Mouse (Mus musculus): ENCODE data around the gene Fbxo41. TPM values are rescaled to one million over a fixed set of nuclear protein-coding genes. Genes with fewer than 3 reads are reported as not detected.

Gene Fbxo41
- total RNA-seq (2021), result under 1 TPM; 0.40 to 0.53 TPM
- long read RNA-seq, experiment 1, result 0 reads
- long read RNA-seq, experiment 2, result 0 reads

DNA sequence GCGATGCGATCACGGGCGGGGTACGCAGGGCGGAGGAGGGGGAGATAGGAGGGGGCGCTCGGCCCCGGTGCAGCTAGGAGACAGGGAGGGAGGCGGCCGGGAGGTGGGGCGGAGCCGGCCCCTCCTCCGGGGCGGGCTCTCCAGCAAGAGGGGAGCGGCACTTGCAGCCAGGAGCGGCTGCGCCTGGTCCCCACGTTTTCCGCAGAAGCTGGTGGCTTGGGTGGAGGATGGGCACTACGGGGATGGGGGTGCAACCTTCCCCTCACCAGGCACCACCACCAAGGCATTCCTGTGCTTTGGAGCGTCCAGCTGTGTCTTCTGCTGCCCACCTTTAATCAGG is at the start of gene Fbxo41:
Gene Fbxo41 (minus strand): TSS at position 84 of the 340 bp plus-strand sequence.
- peak; percentile 55 to 63 for DNase-seq

DNA sequence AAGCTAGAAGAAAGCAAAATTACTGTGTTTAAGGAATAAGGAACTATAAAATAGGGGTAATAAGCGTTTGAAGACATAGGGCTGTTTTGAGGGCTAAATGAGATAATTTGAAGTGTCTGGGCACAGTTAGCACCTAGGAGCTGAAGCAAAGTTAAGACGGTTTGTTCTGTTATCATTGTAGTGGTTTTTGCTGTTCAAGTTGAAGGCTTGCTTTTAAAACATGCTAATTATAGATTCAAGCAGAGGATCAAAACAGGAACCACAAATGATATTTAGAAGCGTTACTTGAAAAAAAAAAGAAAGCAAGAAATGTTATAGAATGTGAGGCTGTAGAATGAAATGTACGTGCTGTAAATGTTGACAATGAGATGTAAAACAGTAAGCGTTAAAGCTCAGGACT is 44.8 kb upstream of the Fbxo41 start:
- DNase-seq, result no peak

DNA sequence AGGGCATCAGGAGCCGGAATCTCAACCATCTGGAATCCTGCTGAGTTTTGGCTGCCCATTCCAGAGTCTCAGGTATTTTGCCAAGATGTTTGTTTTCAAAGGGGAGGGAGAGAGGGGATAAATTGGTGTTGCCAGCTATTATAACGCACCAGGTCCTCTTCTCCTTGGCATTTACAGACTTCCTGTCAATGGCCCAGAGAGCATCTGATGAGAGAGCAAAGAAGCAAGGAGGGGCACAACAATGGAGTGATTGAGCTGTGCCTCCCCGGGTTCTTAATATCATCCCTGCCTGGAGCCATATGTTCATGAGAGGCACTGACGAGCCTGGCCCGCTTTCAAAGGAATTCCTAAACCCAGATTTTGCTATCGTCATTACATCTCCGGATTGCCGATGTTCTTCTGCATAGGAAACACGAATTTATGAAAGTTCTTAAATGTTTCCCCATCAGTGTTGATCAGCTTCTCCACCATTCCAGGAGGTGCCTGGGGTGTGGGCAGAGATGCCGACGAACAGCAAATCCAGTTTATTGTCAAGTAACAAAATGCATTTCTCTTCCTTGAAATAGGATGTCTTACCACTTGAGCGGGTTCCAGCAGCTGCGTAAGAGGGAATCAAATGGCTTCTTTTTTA is 41.6 kb upstream of the Fbxo41 start:
- peak in 1 of 2 experiments; percentile 1 for DNase-seq

DNA sequence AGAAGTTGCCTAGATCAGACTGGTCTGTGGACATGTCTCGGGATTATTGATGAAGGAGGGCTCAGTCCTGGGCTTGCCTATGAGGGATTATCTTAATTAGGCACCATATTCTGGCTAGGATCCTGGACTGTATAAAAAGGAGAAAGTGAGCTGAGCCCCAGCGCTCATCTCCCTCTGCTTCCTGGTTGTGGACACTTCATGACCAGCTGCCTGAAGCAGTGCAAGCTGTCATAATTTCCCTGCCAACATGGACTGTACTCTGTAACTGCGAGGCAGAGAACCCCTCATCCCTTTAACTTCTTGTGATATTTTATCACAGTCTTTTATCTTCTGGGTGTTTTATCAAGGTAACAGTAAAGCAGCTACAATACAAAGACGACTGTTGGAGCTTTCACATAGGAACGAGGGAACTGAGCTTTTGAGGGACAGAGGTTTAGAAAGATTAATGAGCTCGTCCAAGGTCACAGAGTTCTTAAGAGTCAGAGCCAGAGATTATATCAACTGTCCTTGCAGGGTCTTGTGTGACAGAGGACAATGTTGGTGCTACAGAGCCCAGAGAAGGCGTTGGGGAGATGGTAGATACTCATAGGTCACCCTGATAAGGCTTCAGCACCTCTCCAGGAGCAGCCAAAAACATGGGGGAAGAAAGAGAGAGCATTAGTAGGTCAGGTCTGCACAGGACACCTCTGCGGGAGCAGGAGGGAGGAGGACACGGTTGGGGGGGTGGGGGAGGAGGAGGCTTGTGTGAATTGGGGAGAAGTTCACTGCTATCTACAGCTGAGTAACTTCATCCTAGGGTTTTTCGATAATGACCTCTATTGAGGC is 40.8 kb upstream of the Fbxo41 start:
- no peak for DNase-seq

DNA sequence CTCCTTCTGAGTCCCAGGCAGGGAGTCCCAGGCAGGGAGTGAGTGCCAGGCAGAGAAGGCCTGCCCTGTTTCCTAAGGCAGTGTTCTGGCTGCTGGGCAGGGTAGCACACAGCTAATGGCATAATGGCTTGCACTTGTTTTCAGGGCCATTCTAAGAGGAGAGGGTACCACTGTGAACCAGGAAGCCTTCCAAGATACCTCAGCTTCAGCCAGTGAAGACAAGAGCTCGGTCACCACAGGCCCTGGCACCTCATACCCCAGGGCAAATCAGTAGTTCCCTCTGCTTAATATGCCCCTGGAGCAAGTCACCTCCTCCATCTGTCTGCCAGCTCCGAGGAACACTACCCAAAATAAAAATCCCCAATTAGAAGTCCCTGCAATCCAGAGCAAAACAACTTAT is 20.0 kb upstream of the Fbxo41 start:
- DNase-seq, result no peak

DNA sequence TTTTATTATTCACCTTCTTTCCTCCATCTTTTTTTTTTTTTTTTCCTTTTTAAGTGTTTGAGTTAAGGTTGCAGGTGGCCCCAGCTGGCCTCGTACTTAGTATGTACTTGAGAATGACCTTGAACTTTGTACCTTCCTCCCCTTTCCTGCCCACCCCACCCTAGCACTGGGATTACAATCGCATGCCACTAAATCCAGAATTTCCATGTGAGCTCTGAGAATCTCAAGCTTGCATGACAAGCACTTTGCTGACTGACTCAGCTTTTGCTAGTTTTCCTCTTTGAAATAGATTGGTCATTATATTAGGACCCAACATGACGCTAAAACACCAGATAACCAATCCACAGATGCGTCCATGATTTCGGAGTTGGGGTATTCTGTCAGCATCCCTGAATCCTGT is 19.2 kb upstream of the Fbxo41 start:
- DNase-seq, result no peak

DNA sequence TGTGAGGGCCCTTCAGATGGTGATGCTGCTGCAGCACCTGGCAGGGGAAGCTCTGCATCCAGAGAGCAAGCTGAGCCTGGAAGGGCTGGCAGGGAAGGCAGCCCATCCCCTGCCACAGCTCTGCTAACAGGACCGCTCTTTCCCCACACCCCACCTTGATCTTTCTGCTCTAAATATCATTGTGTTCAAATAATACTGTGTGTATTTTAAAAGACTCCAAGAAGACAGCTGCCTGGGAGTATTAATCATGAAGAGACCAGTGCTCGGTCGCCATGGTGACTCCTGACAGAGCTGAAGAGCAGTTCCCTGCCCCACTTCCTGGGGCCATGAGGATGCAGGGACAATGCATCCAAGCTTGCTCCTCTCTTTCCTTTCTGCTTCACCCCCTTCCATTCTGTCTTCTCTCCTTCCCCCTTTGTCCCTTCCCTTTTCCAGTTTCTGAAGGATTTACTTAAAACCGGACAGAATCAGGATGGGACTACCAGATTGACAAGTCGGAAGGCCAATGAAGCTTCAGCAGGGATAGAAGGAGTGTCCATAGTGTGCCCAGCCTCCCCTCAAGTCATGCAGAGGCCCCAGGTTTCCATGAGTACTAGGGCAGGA is 15.4 kb upstream of the Fbxo41 start:
- DNase-seq, result no peak

DNA sequence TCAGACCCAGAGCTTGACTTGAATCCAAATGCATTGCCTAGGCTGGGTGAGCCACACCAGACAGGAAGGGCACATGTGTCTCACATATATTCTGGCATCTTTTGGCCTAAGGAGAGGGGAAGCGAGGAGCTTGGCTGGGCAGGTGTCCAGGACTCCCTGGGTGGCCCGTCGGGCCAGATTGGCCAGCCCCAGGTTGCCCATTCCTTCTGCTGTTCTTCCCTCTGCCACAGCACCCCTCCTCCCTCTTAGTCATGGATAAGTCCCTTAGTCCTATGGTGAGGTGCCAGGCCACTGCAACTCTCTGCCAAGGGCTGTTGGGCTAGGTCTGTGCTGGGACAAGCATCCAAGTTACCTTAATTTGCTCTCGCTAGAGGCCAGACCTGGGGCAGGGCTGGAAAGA is 13.1 kb upstream of the Fbxo41 start:
- no peak for DNase-seq

DNA sequence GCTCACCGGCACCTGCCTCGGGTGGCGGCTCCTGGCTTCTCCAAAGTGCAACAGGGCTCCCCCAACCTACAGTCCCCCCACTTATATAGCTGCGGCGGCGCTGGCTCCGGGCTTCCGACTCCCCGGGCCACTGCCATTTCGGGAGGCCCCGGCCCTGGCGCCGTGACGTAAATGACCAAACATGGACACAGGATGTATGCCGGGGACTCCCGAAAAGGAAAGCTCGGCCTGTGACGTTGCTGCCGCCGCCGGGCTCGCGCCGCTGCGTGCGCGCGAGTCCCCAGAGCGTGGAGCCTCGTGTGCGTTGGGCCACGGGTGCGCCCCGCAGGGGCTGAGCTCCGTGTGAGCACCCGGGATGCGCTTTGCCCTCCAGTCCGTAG is 10.7 kb upstream of the Fbxo41 start, which contains the start of gene Egr4:
Gene Egr4 (minus strand): TSS at position 59 of the 380 bp plus-strand sequence.
- peak; percentile 49 to 68 for DNase-seq

DNA sequence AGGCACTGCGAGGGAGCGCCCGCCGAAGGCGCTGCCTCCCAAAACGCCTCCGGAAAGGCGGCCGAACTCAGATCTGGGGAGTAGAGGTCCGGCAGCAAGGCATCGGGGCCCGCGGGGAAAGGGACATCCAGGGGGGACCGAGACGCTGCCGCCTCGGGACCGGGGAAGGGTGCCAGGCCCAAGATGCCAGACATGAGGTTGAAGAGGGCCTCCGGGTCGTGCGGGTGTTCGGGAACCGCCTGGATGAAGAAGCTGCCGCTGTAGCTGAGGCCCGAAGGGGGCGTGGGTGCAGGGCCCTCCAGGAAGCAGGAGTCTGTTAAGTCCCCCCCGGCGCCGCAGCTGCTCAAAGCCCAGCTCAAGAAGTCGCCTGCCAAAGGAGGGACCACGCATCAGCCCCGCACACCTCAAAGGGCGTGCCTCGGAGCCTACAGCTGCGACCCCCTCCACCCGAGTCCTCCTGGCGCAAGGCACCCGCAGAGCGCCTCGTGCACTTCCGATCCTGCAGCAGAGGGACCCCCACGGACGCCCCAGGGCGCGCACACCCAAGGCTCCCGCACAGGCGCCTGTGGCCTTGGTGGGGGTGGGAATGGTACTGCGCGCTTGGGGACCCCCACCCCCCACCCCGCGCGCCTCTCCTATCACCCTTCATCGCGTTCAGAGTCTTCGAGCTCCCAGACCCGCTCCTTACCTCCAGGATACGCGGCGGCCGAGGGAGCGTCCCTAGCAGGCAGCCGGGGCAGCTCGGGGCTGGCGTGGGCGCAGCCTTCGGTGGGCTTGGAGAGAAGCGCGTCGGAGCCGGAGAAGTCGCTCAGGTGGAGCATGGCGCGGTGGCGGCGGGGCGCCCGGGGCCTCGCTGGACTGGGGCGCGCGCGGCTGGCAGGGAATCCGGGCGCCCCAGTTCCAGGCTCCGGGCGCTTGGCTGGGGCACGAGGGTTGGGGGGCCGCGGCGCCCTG is 10.1 kb upstream of the Fbxo41 start:
- DNase-seq, result no peak

DNA sequence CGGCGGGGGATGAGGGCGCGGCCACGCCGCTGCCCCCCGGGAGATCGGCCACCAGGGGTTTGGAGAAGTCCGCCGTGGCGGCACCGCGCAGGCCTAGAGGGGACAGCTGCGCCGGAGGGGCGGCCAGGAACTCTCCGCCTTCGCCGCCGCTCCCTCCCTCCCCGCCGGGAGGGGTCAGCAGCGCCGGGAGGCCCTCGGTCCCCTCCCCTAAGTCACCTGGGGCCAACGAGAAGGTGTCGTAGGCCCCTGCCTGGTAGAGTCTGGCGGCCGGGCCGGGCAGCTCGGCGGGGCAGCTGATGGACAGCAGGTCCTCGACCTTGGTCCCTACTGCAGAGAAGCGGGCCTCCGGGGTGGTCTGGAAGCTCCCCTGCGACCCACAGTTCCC is 9.3 kb upstream of the Fbxo41 start:
- no peak for DNase-seq

DNA sequence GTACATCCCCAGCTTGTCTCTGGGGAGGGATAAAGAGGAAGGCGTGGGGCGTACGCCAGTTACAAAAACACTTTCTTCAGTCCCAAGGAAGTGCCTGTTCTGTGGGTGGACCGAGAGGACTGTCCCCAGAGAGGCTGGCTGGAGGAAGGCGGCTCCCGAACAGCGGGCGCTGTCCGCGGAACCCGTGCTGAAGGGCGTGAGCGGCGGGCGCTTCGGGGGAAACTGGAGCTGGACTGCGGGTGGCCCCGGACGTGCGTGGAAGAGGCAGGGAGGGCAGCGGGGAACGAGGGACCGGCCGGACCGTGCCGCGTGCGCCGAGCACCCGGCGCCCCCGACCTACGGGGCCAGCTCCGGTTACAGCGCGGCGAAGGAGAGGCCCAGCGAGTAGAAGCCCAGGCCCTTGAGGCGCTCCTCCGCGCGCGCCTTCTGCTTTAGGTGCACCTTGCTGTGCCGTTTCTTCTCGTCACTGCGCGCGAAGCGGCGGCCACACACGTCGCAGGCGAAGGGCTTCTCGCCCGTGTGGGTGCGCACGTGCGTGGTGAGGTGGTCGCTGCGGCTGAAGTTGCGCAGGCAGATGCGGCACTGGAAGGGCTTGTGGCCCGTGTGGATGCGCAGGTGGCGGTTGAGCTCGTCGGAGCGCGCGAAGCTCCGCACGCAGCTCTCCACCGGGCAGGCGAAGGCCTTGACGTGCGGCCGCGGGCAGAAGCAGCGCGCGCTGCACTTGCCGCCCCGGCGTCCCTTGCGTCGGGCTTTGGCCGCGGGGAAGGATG is 8.7 kb upstream of the Fbxo41 start:
- peak; percentile 79 to 80 for DNase-seq

DNA sequence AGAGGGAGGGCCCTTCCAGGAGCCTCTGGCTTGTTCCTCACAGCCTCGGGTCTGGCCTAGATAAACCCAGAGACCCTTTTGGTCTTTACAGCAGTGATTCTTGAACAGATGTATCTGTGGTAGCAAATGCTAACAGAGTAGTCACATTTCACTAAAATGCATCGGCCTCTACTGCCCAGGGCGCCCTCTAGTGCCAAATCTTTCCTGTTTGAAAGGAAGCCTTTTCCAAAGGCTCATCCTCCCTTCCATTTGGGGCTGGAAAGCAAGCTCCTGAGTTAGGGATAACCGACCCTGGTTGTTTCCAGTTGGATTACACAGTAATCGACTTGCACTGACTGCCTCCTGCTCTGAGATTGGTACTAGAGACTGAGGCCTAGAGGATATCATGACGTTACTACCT is 7.7 kb upstream of the Fbxo41 start:
- peak; percentile 44 to 70 for DNase-seq

DNA sequence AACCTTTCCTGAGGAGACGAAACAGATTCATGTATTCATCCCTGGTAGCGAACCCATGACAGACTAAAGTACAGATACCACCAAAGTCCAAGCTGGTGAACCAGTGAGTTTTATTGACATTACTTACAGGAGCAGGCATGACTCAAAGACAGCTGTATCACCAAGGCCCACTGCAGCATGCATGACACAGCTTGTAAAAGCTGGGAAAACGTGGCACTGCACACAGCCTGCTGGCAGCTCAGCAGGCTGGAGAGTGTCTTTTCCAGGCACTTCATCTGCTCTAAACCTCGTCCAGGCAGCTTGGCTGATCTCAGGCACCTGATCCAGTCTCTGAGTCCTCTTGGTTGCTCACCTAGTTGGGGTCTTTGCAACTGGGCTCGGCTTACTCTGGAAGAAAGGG is 5.8 kb upstream of the Fbxo41 start:
- no peak for DNase-seq

DNA sequence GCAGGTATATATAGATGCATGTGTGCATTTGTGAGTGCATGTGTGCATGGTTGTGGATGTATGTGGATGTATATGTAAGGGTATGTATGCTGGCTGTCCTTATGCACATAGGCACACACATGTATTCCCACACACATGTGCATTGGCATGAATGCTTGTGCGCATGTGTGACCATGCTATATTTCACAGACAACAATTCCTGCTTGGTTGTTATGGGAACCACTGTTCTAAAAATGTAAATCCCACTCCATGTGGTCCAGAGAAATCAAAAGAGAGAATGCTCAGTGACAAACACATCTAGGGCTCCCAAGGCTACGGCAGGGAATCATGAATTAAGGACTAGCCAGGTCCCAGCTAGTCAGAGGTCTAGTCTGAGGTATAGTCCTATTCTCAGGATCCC is 2.1 kb upstream of the Fbxo41 start:
- DNase-seq, result no peak

DNA sequence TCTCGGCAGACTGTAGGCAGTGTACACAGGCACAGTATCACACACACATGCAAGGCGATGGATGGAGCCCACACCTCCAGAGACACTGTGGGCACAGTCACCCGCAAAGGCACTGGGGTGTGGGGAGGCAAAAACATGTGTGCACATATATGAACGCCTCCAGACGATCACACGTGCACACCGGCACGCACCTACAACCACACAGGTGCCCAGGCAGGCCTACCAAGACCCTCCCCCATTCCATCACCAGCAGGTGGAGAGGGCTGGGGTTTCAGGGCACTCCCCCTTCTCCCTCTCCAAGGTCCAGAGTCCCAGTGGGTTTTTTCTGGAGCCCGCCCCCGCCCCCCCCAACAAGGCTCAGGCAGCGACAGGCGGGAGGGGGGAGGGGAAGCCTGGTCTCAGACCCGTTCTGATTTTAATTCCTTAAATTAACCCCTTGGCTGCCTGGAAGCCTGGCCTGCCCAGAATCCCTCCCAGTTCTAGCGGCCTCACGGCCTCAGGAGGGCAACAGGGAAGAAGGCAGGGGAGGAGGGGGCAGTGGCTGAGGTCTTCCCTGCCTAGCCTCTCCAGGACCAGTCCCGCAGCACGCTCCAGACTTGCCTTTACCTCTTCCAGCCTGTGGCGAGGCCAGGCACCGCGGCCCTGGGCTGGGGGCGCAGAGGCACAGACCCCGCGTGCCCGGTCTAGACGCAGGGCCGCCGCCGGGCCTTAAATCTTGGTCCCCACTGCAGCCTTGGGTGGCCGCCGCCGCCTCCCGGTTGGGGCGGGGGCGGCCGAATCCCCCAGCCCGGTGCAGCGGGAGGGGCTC is 487 bp downstream of the Fbxo41 start:
- DNase-seq, result no peak

DNA sequence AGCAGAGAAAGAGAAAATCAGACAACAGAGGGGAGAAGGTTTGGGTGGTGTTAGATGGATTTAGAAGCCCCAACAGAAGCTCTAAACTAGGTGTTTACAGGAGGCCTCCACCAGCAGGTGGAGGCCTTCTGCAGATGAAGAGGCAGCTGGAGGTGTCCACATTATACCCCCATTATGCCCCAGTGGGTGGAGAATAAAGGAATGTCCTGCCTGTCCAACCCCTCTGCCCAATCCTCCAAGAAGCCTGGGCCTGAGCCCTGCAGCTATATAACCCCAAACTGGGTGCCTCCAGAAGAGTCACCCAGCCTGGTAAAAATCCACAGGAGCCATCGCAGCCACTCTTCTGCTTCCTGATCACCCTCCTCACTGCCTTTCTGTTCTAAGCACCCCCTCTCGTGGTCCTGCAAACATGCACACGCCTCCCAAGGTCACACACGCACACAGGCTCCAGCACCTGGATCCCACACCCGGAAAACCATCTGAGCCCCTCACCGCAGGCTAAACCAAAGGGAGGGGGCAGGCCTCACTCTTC is 1.2 kb downstream of the Fbxo41 start:
- no peak for DNase-seq

DNA sequence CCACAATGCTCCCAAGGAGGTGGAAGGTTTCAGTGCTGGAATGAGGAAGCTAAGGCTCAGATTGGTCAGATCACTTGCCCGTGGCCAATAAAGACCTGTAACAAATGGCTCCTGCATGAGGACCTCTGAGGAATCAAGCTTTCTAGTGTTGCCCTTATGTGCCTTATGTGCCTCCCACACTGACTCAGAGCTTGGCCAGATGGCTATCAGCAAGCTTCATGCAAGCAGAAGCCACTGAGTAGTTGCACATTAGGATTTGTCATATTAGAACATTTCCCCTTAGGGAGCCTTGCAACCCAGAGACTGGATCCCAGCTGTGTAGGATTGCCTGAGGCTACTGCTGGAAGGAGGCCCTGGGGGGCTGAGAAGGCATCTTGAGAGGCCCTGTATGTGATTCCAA is 2.4 kb downstream of the Fbxo41 start:
- DNase-seq, result no peak

DNA sequence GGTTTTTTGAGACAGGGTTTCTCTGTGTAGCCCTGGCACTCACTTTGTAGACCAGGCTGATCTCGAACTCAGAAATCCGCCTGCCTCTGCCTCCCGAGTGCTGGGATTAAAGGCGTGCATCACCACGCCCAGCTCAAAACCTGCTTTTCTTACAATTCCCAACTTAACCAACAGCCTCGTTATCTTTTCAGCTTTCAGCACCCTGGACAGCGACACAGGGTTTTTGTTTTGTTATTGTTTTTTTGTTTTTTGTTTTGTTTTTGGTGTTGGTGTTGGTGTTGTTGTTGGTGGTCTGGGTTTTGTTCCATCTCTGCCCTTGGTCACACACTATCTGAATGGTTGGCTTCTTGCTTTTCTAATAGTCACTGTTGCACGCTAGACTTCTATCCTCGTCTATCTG is 4.6 kb downstream of the Fbxo41 start:
- DNase-seq, result no peak

DNA sequence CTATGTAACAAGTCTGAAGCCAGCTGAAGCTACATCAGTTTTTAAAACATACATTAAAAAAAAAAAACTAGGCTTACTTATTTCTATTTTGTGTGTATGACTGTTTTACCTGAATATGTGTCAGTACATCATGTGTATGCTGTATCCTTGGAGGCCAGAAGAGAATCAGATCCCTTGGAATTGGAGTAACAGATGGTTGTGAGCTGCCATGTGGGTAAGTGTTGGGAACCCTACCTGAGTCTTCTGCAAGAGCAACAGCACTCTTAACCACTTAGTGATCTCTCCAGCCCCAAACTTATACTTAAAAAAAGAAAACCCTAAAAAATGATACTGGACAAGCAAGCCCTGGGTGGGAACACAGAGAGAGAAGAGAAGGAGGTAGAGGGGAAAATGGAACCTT is 5.8 kb downstream of the Fbxo41 start:
- no peak for DNase-seq
